Mouse (Mus musculus) lung, postnatal 14 days (tissue): ENCODE measurements around the gene Gm4131.
A peak's percentile ranks its signal among the peaks of the same experiment; 100 is the strongest.
"Not testable (repeated sequence)": the region's sequence is repeated elsewhere in the genome, so short reads cannot be mapped to it uniquely, and the experiment has no call there.

Experiments
- DNase-seq: peaks from one replicate; pipeline ENCODE4 v3.0.0; 2021

Gm4131 gene

GRCm38 (mm10) chr14:62566821-62567220 lies at the start of gene Gm4131:
Gm4131 (minus strand) TSS chr14:62566921.
- not testable (repeated sequence) for DNase-seq

- no peak for DNase-seq
These were observed 43.2 kb upstream of the Gm4131 start for GRCm38 (mm10) chr14:62609904-62610303.

GRCm38 (mm10) chr14:62607791-62608196 lies 41.1 kb upstream of the Gm4131 start:
- DNase-seq = no peak

- DNase-seq = no peak
These were observed 36.1 kb upstream of the Gm4131 start for GRCm38 (mm10) chr14:62602869-62603268.

- no peak for DNase-seq
These were observed 35.5 kb upstream of the Gm4131 start for GRCm38 (mm10) chr14:62602271-62602670.

- DNase-seq = no peak
These were observed 33.4 kb upstream of the Gm4131 start for GRCm38 (mm10) chr14:62600109-62600522.

- no peak for DNase-seq
These were observed 18.6 kb upstream of the Gm4131 start for GRCm38 (mm10) chr14:62585338-62585737.

- no peak for DNase-seq
These were observed 17.9 kb upstream of the Gm4131 start for GRCm38 (mm10) chr14:62584637-62585036.

- no peak for DNase-seq
These were observed 15.0 kb upstream of the Gm4131 start for GRCm38 (mm10) chr14:62581768-62582167.

GRCm38 (mm10) chr14:62580945-62581344 lies 14.2 kb upstream of the Gm4131 start:
- DNase-seq = no peak

- DNase-seq = no peak
These were observed 9.1 kb upstream of the Gm4131 start for GRCm38 (mm10) chr14:62575862-62576261.

- DNase-seq = no peak
These were observed 8.2 kb upstream of the Gm4131 start for GRCm38 (mm10) chr14:62574906-62575305.

GRCm38 (mm10) chr14:62573454-62573853 lies 6.7 kb upstream of the Gm4131 start:
- no peak for DNase-seq

GRCm38 (mm10) chr14:62570299-62570698 lies 3.6 kb upstream of the Gm4131 start:
- DNase-seq = peak; percentile 48

GRCm38 (mm10) chr14:62569463-62569862 lies 2.7 kb upstream of the Gm4131 start:
- no peak for DNase-seq

- no peak for DNase-seq
These were observed 3.0 kb downstream of the Gm4131 start for GRCm38 (mm10) chr14:62563679-62564078.

- no peak for DNase-seq
These were observed 4.6 kb downstream of the Gm4131 start for GRCm38 (mm10) chr14:62561875-62562748.

GRCm38 (mm10) chr14:62557111-62557510 lies 9.6 kb downstream of the Gm4131 start:
- no peak for DNase-seq

GRCm38 (mm10) chr14:62555840-62556810 lies 10.6 kb downstream of the Gm4131 start:
- DNase-seq = peak; percentile 6

GRCm38 (mm10) chr14:62555309-62555829 lies 11.4 kb downstream of the Gm4131 start, which contains the start of gene Fam124a:
Fam124a (plus strand) TSS chr14:62555737.
- peak; percentile 68 for DNase-seq

- no peak for DNase-seq
These were observed 12.9 kb downstream of the Gm4131 start for GRCm38 (mm10) chr14:62553786-62554185.

- no peak for DNase-seq
These were observed 13.9 kb downstream of the Gm4131 start for GRCm38 (mm10) chr14:62552771-62553170.

GRCm38 (mm10) chr14:62550121-62550520 lies 16.6 kb downstream of the Gm4131 start:
- no peak for DNase-seq
